Mouse (Mus musculus) limb, embryonic 12.5 days (tissue): Measurements from ENCODE around the gene Bik. TPM values are rescaled to one million over a fixed set of nuclear protein-coding genes. Genes with fewer than 3 reads are reported as not detected.
"Not testable (repeated sequence)": the region's sequence is repeated elsewhere in the genome, so short reads cannot be mapped to it uniquely, and the experiment has no call there.

Experiments used
- ATAC-seq: fragments of 200-750 bp; cut with Nextera tagmentation; 2 replicates; pipeline ENCODE4 v1.8.0; 2017; ENCODE audit warnings: low read depth, moderate TSS enrichment; ENCODE audit not compliant: insufficient number of reproducible peaks, insufficient read depth, low FRiP score, low TSS enrichment
- H3K27ac ChIP-seq: fragments of 300-500 bp; sonication (generic); 2 replicates; pipeline ENCODE4 v1.5.1; 2016; ENCODE audit warnings: mild to moderate bottlenecking, moderate library complexity
- H3K27me3 ChIP-seq: fragments of 300-500 bp; sonication (generic); 2 replicates; pipeline ENCODE4 v1.6.1; 2016; ENCODE audit warnings: mild to moderate bottlenecking, moderate library complexity
- H3K36me3 ChIP-seq: fragments of 300-500 bp; sonication (generic); 2 replicates; pipeline ENCODE4 v1.6.1; 2016; ENCODE audit warnings: mild to moderate bottlenecking, moderate library complexity
- H3K4me1 ChIP-seq: fragments of 300-500 bp; sonication (generic); replicated peaks from 2 replicates; pipeline ENCODE4 v1.6.1; 2016
- H3K4me2 ChIP-seq: fragments of 300-500 bp; sonication (generic); 2 replicates; pipeline ENCODE4 v1.6.1; 2016; ENCODE audit warnings: mild to moderate bottlenecking, moderate library complexity
- H3K4me3 ChIP-seq: fragments of 300-500 bp; sonication (generic); replicated peaks from 2 replicates; pipeline ENCODE4 v1.5.1; 2016; ENCODE audit warnings: mild to moderate bottlenecking
- H3K9ac ChIP-seq: fragments of 300-500 bp; sonication (generic); replicated peaks from 2 replicates; pipeline ENCODE4 v1.6.1; 2016; ENCODE audit warnings: mild to moderate bottlenecking, moderate library complexity
- H3K9me3 ChIP-seq: fragments of 300-500 bp; sonication (generic); 2 replicates; pipeline ENCODE4 v1.6.1; 2016; ENCODE audit warnings: mild to moderate bottlenecking, moderate library complexity
- WGBS: fragments of 180-500 bp; shearing (Covaris S2); methylation state at CpG from one replicate; pipeline ENCODE4 v1.1.7; 2016; 5-methylcytosine and 5-hydroxymethylcytosine counted together
- polyA plus RNA-seq: library from polyadenylated mRNA; unstranded; fragments of >200 nt; fragmentation: Nextera tagmentation; extraction: Ambion mirVana; gene quantifications from 2 replicates; pipeline ENCODE4 v1.2.1, GENCODE M21; 2016

Bik gene
- polyA plus RNA-seq, 1 experiment from 2014 or later: 3.3 TPM

- Histone ChIP-seq H3K9me3 (no peaks in the 10 kb centered on the region), H3K9ac (no peak overlapping the region), H3K27me3 (no peaks in the 10 kb centered on the region), H3K4me1 (no peaks in the 10 kb centered on the region), H3K4me2 (no peak overlapping the region), H3K36me3 (peaks cover 93% of the 10 kb centered on the region), H3K4me3 (no peak overlapping the region), H3K27ac (no peak overlapping the region)
- WGBS: 69% methylated on average over 6 of the region's 6 CpGs
- no peak for ATAC-seq
Observed at GRCm38 (mm10) chr15:83494572-83494920, 32.1 kb upstream of the Bik start.

- Histone ChIP-seq H3K36me3 (peaks cover 95% of the 10 kb centered on the region), H3K9me3 (no peaks in the 10 kb centered on the region), H3K4me1 (no peaks in the 10 kb centered on the region), H3K4me3 (no peak overlapping the region), H3K27ac (no peak overlapping the region; the same call in 1 of the 2 replicates), H3K9ac (no peak overlapping the region), H3K4me2 (no peak overlapping the region), H3K27me3 (no peaks in the 10 kb centered on the region)
- no peak for ATAC-seq
- 96% methylated on average over 3 of the region's 3 CpGs for WGBS
Observed at GRCm38 (mm10) chr15:83495195-83495594, 31.5 kb upstream of the Bik start.

- Histone ChIP-seq H3K4me3 (no peak overlapping the region; the same call in 1 of the 2 replicates), H3K9ac (no peak overlapping the region), H3K4me2 (peak overlapping the region; percentile 23; the same call in 1 of the 2 replicates), H3K27me3 (no peaks in the 10 kb centered on the region), H3K27ac (no peak overlapping the region; the same call in 1 of the 2 replicates), H3K9me3 (no peaks in the 10 kb centered on the region), H3K4me1 (no peaks in the 10 kb centered on the region), H3K36me3 (peaks cover 91% of the 10 kb centered on the region)
- 66% methylated on average over 22 of the region's 22 CpGs for WGBS
- ATAC-seq: no peak
Observed at GRCm38 (mm10) chr15:83495787-83496367, 30.8 kb upstream of the Bik start.

GRCm38 (mm10) chr15:83497299-83497698 is 29.4 kb upstream of the Bik start:
- H3K9ac ChIP-seq: no peak overlapping the region

GRCm38 (mm10) chr15:83499211-83499755 is 27.4 kb upstream of the Bik start:
- H3K27ac ChIP-seq: no peak overlapping the region
- no peaks in the 10 kb centered on the region for H3K9me3 ChIP-seq
- no peak for ATAC-seq
- H3K4me2 ChIP-seq: no peak overlapping the region
- peaks cover 81% of the 10 kb centered on the region for H3K36me3 ChIP-seq
- H3K9ac ChIP-seq: no peak overlapping the region
- H3K27me3 ChIP-seq: no peaks in the 10 kb centered on the region
- 85% methylated on average over 10 of the region's 10 CpGs for WGBS
- no peaks in the 10 kb centered on the region for H3K4me1 ChIP-seq
- no peak overlapping the region for H3K4me3 ChIP-seq

More at GRCm38 (mm10) chr15:83497299-83497698, 29.4 kb upstream of the Bik start:
- no peak overlapping the region for H3K4me3 ChIP-seq
- H3K4me1 ChIP-seq: no peaks in the 10 kb centered on the region
- H3K9me3 ChIP-seq: no peaks in the 10 kb centered on the region
- 90% methylated on average over 6 of the region's 6 CpGs for WGBS
- H3K36me3 ChIP-seq: peaks cover 90% of the 10 kb centered on the region
- no peak overlapping the region for H3K27ac ChIP-seq
- H3K27me3 ChIP-seq: no peaks in the 10 kb centered on the region
- no peak overlapping the region for H3K4me2 ChIP-seq
- no peak for ATAC-seq

- H3K4me3 ChIP-seq: no peak overlapping the region
Observed at GRCm38 (mm10) chr15:83500352-83500751, 26.3 kb upstream of the Bik start.

GRCm38 (mm10) chr15:83501483-83501882 is 25.2 kb upstream of the Bik start:
- H3K4me1 ChIP-seq, H3K27me3 ChIP-seq, ATAC-seq, H3K4me2 ChIP-seq, H3K4me3 ChIP-seq, H3K9ac ChIP-seq, H3K27ac ChIP-seq, H3K9me3 ChIP-seq: not testable (repeated sequence)
- 76% methylated on average over 6 of the region's 6 CpGs for WGBS
- H3K36me3 ChIP-seq: peaks cover 66% of the 10 kb centered on the region

More at GRCm38 (mm10) chr15:83500352-83500751, 26.3 kb upstream of the Bik start:
- Histone ChIP-seq H3K4me2 (no peak overlapping the region), H3K27me3 (no peaks in the 10 kb centered on the region), H3K9me3 (no peaks in the 10 kb centered on the region), H3K4me1 (no peaks in the 10 kb centered on the region), H3K27ac (no peak overlapping the region), H3K9ac (no peak overlapping the region), H3K36me3 (peaks cover 77% of the 10 kb centered on the region)
- ATAC-seq: no peak
- 55% methylated on average over 3 of the region's 3 CpGs for WGBS

GRCm38 (mm10) chr15:83509950-83510804 is 16.5 kb upstream of the Bik start:
- peak; percentile 72 for ATAC-seq
- H3K27me3 ChIP-seq: peaks cover 3% of the 10 kb centered on the region; the same call in 1 of the 2 replicates
- peak overlapping the region; percentile 79 for H3K4me2 ChIP-seq
- no peaks in the 10 kb centered on the region for H3K4me1 ChIP-seq
- peak overlapping the region; percentile 18; the same call in 1 of the 2 replicates for H3K27ac ChIP-seq
- no peaks in the 10 kb centered on the region for H3K9me3 ChIP-seq
- peak overlapping the region; percentile 54 for H3K4me3 ChIP-seq
- 24% methylated on average over 17 of the region's 17 CpGs for WGBS
- no peaks in the 10 kb centered on the region; the same call in 1 of the 2 replicates for H3K36me3 ChIP-seq
- peak overlapping the region; percentile 50 for H3K9ac ChIP-seq

- H3K9me3 ChIP-seq: no peaks in the 10 kb centered on the region
- H3K9ac ChIP-seq: peak within 1 kb of the TSS; percentile 50
- H3K36me3 ChIP-seq: no peaks in the 10 kb centered on the region
- peak within 1 kb of the TSS; percentile 18; the same call in 1 of the 2 replicates for H3K27ac ChIP-seq
- peak within 1 kb of the TSS; percentile 79 for H3K4me2 ChIP-seq
- peak within 1 kb of the TSS; percentile 54 for H3K4me3 ChIP-seq
- H3K4me1 ChIP-seq: no peaks in the 10 kb centered on the region
- ATAC-seq: peak; percentile 95
- WGBS: 13% methylated on average over 41 of the region's 41 CpGs
- peaks cover 3% of the 10 kb centered on the region; the same call in 1 of the 2 replicates for H3K27me3 ChIP-seq
Observed at GRCm38 (mm10) chr15:83510805-83511405, 15.8 kb upstream of the Bik start, which contains the start of gene Ttll1. TSS of gene Ttll1 (minus strand) at chr15:83510893.

GRCm38 (mm10) chr15:83512489-83513281 is 14.0 kb upstream of the Bik start:
- H3K4me3 ChIP-seq: no peak overlapping the region
- WGBS: 73% methylated on average over 13 of the region's 13 CpGs
- peaks cover 4% of the 10 kb centered on the region; the same call in 1 of the 2 replicates for H3K9me3 ChIP-seq
- H3K27ac ChIP-seq: no peak overlapping the region
- no peak for ATAC-seq
- no peak overlapping the region for H3K9ac ChIP-seq
- H3K36me3 ChIP-seq: no peaks in the 10 kb centered on the region
- H3K4me2 ChIP-seq: no peak overlapping the region
- peaks cover 3% of the 10 kb centered on the region; the same call in 1 of the 2 replicates for H3K27me3 ChIP-seq
- H3K4me1 ChIP-seq: no peaks in the 10 kb centered on the region
